Mouse (Mus musculus) kidney, postnatal 10 days (tissue): ENCODE measurements around the gene 4933411K16Rik.
A peak's percentile ranks its signal among the peaks of the same experiment; 100 is the strongest.
"Not testable (repeated sequence)": the region's sequence is repeated elsewhere in the genome, so short reads cannot be mapped to it uniquely, and the experiment has no call there.

ENCODE experiments used
- DNase-seq: peaks from one replicate; pipeline ENCODE4 v3.0.0; 2021; ENCODE audit warnings: mixed read lengths

The 4933411K16Rik gene

DNA sequence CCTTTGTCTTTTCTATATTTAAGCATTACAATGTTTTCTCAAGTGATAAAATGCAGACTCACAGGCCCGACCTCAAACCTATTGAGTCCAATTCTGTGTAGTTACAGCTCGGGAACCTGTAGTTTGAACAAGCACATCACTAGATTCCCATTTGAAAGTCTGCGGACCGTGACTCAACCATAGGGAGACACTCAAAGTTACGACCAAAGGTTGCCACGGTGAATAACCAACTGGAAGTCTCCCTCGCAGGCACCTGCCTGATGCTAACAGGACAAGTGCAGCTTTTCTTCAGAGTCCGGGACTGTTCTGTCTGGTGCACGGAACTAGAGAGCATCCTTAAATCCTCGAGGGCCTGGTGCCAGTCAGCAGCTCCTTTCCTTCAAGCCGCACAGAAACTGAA, 28.4 kb downstream of the 4933411K16Rik start:
- no peak for DNase-seq

GRCm38 (mm10) chr19:42081613-42082012, 29.6 kb downstream of the 4933411K16Rik start:
- DNase-seq: not testable (repeated sequence)

- no peak for DNase-seq
Measured at GRCm38 (mm10) chr19:42085690-42086089, 33.6 kb downstream of the 4933411K16Rik start.

- DNase-seq: peak; percentile 92
Measured at GRCm38 (mm10) chr19:42086166-42086565, 34.1 kb downstream of the 4933411K16Rik start, which contains the start of gene Morn4. TSS of gene Morn4 (minus strand) at chr19:42086357.

DNA sequence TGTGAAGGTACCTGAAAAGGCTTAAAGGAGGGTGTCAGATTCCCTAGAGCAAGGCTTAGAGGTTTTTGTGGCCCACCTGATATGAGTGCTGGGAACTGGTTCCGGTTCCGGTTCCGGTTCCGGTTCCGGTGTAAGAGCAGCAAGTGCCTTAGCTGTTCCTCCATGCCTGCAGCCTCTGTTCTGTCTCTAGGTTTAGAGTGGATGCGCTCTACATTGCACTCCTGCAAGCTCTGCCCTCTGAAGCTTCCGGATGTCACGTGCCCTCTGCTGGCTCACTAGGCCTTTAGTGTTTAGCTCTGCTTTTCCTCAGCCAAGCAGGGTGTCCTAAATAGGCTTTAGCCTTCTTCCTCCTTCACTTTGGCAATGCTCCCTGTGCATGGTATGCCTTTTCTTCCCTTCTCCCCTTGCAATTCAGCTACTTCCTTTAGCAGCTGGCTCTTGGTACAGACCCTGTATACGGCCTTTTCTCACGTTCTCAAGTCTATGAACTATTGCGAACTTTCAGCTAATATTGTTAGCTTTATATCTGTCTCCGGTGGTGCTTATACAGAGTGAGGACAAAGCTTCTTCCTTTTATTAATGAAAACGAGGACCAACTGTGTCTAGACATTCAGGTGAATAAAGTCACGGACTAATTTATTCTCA, 37.2 kb downstream of the 4933411K16Rik start:
- peak; percentile 73 for DNase-seq

GRCm38 (mm10) chr19:42089748-42090595, 37.9 kb downstream of the 4933411K16Rik start, which contains the start of gene Pi4k2a:
TSS of gene Pi4k2a (plus strand) at chr19:42090470.
- DNase-seq: peak; percentile 99

GRCm38 (mm10) chr19:42090637-42091141, 38.6 kb downstream of the 4933411K16Rik start:
- no peak for DNase-seq

DNA sequence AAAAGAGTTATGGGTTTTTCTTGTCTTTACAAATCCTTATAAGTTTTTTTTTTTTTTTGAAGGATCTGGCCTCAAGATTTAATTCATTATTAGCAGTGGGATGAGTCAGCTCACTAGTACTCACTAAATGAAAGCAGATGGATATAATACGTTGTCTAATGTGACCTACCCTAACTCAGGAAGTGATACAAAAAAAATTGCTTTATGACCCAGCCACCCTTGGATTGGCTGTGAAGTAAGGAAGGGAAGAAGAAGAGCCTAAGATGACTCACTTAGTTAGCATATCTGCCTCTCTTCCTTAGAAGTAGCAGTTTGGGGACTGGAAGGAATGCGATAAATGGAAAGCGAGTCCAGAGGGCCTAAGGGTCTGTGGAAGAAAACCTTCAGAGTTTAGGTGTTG, 47.4 kb downstream of the 4933411K16Rik start:
- DNase-seq: no peak
